Mouse (Mus musculus): ENCODE data around the gene Ccdc89. TPM values are rescaled to one million over a fixed set of nuclear protein-coding genes. Genes with fewer than 3 reads are reported as not detected.

The Ccdc89 gene
- polyA plus RNA-seq (2015; fragmentation: Nextera tagmentation; extraction: Ambion mirVana) = 1.5 and 2.1 TPM in 2 replicates

- Histone ChIP-seq H3K4me3 (ENCODE audit: low read length) (peak within 1 kb of the TSS; percentile 51), H3K27ac (ENCODE audit: low read depth, low read length) (peak within 1 kb of the TSS; percentile 68; the same call in 1 of the 2 replicates), H3K27me3 (replicated peaks; ENCODE audit: control insufficient read depth, insufficient read depth, low read length) (no peaks in the 10 kb centered on the region), H3K9ac (ENCODE audit: low read depth, low read length) (peak within 1 kb of the TSS; percentile 65), H3K36me3 (ENCODE audit: control insufficient read depth, insufficient read depth, low read length) (no peaks in the 10 kb centered on the region), H3K4me1 (ENCODE audit: control insufficient read depth, insufficient read depth, low read depth, low read length) (peaks cover 6% of the 10 kb centered on the region), H3K9me3 (ENCODE audit: control insufficient read depth, low read length) (no peaks in the 10 kb centered on the region), H3K4me2 (ENCODE audit: low read length) (peak within 1 kb of the TSS; percentile 87)
- peak; percentile 100 for ATAC-seq
- 21% methylated on average over 29 of the region's 29 CpGs for WGBS
These were observed at the start of gene Ccdc89 for GRCm38 (mm10) chr7:90426020-90427001. Ccdc89 (plus strand) TSS chr7:90426577.

DNA sequence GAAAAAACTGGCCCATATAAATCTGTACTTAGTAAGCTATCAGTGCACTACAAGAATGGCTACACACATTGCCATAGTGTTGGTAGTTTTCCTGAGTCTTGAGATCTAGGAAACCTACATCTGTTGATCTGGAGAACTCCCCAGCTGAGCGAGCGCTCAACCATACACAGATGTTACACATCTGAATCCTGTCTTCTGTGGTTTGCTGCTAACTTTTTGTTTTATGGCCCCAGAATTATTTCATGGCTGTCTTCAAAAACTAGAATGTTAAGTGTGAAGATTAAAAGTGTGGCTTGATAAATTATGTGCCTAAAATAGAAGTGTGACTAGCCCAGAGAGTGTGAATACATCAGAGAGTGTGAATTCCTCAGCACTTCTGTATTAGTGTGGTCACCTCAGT lies 42.0 kb upstream of the Ccdc89 start:
- Histone ChIP-seq H3K27ac (ENCODE audit: low read depth, low read length) (no peak overlapping the region), H3K4me3 (ENCODE audit: low read length) (no peak overlapping the region), H3K4me1 (ENCODE audit: control insufficient read depth, insufficient read depth, low read depth, low read length) (peaks cover 4% of the 10 kb centered on the region), H3K36me3 (ENCODE audit: control insufficient read depth, insufficient read depth, low read length) (no peaks in the 10 kb centered on the region), H3K9me3 (ENCODE audit: control insufficient read depth, low read length) (no peaks in the 10 kb centered on the region), H3K9ac (ENCODE audit: low read depth, low read length) (no peak overlapping the region), H3K27me3 (replicated peaks; ENCODE audit: control insufficient read depth, insufficient read depth, low read length) (no peaks in the 10 kb centered on the region), H3K4me2 (ENCODE audit: low read length) (no peak overlapping the region)
- 93% methylated on average over 2 of the region's 2 CpGs for WGBS
- ATAC-seq = no peak

DNA sequence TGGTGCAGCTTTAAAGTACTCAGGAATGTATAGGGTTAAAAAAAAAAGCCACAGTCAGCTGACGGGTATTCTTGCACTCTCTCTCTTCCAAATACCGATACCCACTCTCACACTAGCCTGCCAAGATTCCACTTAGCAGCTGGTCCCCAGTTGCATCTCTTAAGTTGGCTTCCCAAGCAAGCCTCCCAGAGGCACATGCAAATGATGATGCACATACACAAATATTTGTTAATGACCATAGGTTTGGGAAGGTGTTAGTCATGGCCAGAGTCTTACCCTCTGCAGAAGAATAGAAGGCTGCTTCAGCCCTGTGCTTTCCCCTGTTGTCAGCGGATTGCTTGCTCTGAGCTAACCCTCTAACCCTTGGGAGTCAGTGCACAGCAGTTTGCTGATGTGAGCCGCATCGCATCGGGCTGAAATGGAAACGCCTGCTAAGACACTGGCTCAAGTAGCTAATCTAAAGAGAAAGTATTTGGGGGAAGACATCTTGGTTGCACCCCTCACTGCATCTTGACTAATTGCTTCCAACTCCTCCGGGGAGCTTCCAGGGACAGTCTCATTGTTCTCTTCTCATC lies 39.4 kb upstream of the Ccdc89 start:
- Histone ChIP-seq H3K27ac (ENCODE audit: low read depth, low read length) (peak overlapping the region; percentile 46; the same call in 1 of the 2 replicates), H3K27me3 (replicated peaks; ENCODE audit: control insufficient read depth, insufficient read depth, low read length) (no peaks in the 10 kb centered on the region), H3K36me3 (ENCODE audit: control insufficient read depth, insufficient read depth, low read length) (no peaks in the 10 kb centered on the region), H3K4me2 (ENCODE audit: low read length) (peak overlapping the region; percentile 71), H3K4me3 (ENCODE audit: low read length) (peak overlapping the region; percentile 45), H3K9me3 (ENCODE audit: control insufficient read depth, low read length) (no peaks in the 10 kb centered on the region), H3K4me1 (ENCODE audit: control insufficient read depth, insufficient read depth, low read depth, low read length) (peaks cover 4% of the 10 kb centered on the region), H3K9ac (ENCODE audit: low read depth, low read length) (peak overlapping the region; percentile 54)
- WGBS = under 1% methylated on average over 8 of the region's 8 CpGs
- ATAC-seq = peak; percentile 94

DNA sequence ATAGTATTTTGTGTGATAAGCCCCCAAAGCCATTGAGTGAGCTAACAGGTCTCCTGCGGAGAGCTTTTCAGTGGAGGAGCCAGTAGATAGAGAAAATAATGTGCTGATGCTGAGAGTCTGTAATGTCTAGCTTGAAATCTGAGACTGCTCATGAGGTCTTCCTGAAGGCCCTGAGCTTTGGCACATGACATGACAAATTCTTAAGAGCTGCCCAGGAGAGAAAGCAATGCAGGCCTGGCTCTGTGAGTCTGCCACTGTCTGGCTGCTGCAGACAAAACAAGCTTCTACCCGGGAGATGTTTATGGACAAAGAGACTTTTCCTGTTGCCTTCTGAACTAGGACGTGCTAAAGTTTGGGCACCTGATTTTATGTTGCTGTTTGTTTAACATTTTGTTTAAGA lies 36.6 kb upstream of the Ccdc89 start:
- no peak for ATAC-seq
- Histone ChIP-seq H3K4me2 (ENCODE audit: low read length) (no peak overlapping the region), H3K36me3 (ENCODE audit: control insufficient read depth, insufficient read depth, low read length) (no peaks in the 10 kb centered on the region), H3K4me1 (ENCODE audit: control insufficient read depth, insufficient read depth, low read depth, low read length) (peaks cover 4% of the 10 kb centered on the region), H3K27me3 (replicated peaks; ENCODE audit: control insufficient read depth, insufficient read depth, low read length) (no peaks in the 10 kb centered on the region), H3K27ac (ENCODE audit: low read depth, low read length) (no peak overlapping the region), H3K9ac (ENCODE audit: low read depth, low read length) (no peak overlapping the region), H3K9me3 (ENCODE audit: control insufficient read depth, low read length) (no peaks in the 10 kb centered on the region), H3K4me3 (ENCODE audit: low read length) (no peak overlapping the region)
- WGBS = 21% methylated on average over 3 of the region's 3 CpGs

DNA sequence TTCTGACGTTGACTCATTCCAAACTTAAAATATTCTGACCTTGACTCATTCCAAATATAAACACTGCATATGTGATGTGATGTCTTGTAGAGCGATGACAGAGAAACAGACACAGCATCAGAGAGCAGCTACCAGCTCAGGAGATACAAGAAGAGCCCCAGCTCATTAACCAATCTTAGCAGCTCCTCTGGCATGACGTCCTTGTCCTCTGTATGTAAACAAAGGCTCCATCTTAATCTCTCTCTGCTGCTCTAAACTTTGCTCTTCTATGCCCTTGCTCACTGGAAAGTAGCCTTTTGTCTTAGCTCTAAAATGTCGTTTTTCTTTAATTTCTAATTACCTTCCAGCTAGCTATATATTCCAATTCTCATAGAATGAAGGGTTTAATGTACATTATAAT lies 31.3 kb upstream of the Ccdc89 start:
- H3K36me3 ChIP-seq (ENCODE audit: control insufficient read depth, insufficient read depth, low read length) = no peaks in the 10 kb centered on the region
- no peak for ATAC-seq
- H3K4me1 ChIP-seq (ENCODE audit: control insufficient read depth, insufficient read depth, low read depth, low read length) = no peaks in the 10 kb centered on the region
- H3K27me3 ChIP-seq (replicated peaks; ENCODE audit: control insufficient read depth, insufficient read depth, low read length) = no peaks in the 10 kb centered on the region
- H3K9me3 ChIP-seq (ENCODE audit: control insufficient read depth, low read length) = no peaks in the 10 kb centered on the region
- no peak overlapping the region for H3K4me3 ChIP-seq (ENCODE audit: low read length)
- WGBS = 68% methylated on average over 4 of the region's 4 CpGs
- H3K27ac ChIP-seq (ENCODE audit: low read depth, low read length) = no peak overlapping the region
- H3K4me2 ChIP-seq (ENCODE audit: low read length) = no peak overlapping the region
- no peak overlapping the region for H3K9ac ChIP-seq (ENCODE audit: low read depth, low read length)

DNA sequence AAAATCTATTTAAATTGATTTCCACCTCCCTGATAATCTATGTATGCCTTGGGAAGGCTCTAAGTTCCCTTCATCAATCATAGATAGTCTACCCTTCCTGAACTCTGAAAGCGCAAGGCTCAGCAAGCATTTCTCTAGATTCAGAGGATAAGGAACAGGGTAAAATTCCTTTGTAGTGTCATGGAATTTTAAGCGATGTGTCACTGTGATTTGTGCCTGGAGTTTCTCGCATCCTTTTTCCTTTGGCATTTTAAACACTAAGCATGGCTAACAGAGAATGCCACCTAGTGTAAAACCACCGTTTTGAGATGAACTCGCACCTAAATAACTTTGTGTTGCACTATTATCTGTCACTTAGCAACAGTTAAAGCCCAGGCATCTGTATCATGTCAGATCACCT lies 30.4 kb upstream of the Ccdc89 start:
- Histone ChIP-seq H3K4me1 (ENCODE audit: control insufficient read depth, insufficient read depth, low read depth, low read length) (no peaks in the 10 kb centered on the region), H3K27ac (ENCODE audit: low read depth, low read length) (no peak overlapping the region), H3K9ac (ENCODE audit: low read depth, low read length) (no peak overlapping the region), H3K36me3 (ENCODE audit: control insufficient read depth, insufficient read depth, low read length) (no peaks in the 10 kb centered on the region), H3K4me2 (ENCODE audit: low read length) (no peak overlapping the region), H3K4me3 (ENCODE audit: low read length) (no peak overlapping the region), H3K9me3 (ENCODE audit: control insufficient read depth, low read length) (no peaks in the 10 kb centered on the region), H3K27me3 (replicated peaks; ENCODE audit: control insufficient read depth, insufficient read depth, low read length) (no peaks in the 10 kb centered on the region)
- no peak for ATAC-seq
- WGBS = 65% methylated on average over 5 of the region's 5 CpGs

DNA sequence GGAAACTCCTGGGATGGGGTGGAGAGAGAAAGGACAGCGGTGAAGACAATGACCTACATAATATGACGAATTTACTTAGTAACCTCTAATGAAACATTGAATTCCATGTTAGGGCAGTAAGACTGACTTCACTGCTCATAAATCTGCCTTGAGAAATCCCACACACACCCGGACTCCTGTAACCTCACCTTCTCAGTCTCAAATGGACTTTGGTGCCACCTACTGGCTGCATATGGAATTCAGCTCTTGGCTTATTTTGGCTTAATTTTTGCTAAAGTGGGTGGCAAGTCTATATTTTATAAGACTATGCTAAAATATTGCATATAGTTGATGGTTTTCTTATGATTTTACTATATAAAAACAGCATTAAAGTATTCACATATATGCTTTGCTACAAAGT lies 16.4 kb upstream of the Ccdc89 start:
- no peaks in the 10 kb centered on the region for H3K27me3 ChIP-seq (replicated peaks; ENCODE audit: control insufficient read depth, insufficient read depth, low read length)
- H3K27ac ChIP-seq (ENCODE audit: low read depth, low read length) = no peak overlapping the region
- H3K4me2 ChIP-seq (ENCODE audit: low read length) = no peak overlapping the region
- no peaks in the 10 kb centered on the region for H3K36me3 ChIP-seq (ENCODE audit: control insufficient read depth, insufficient read depth, low read length)
- H3K4me3 ChIP-seq (ENCODE audit: low read length) = no peak overlapping the region
- 51% methylated on average over 3 of the region's 3 CpGs for WGBS
- no peak overlapping the region for H3K9ac ChIP-seq (ENCODE audit: low read depth, low read length)
- H3K9me3 ChIP-seq (ENCODE audit: control insufficient read depth, low read length) = no peaks in the 10 kb centered on the region
- no peak for ATAC-seq
- H3K4me1 ChIP-seq (ENCODE audit: control insufficient read depth, insufficient read depth, low read depth, low read length) = no peaks in the 10 kb centered on the region

DNA sequence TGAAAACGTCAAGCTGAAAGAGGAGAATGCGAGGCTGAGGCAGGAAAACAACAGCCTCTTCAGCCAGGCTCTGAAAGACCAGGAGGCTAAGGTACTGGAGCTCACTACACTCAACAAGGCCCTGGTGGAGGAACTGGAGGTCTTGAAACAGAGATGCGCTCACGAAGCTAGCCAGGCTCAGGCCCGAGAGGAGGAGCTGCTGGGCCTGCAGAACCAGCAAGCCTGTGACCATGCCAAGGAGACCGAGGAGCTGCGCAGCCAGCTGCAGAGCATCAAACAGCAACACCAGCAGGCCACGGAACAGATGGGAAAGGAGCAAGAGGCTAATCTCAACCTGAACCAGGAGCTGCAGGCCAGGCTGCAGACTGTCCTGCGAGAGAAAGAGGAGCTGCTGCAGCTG lies 629 bp downstream of the Ccdc89 start:
- Histone ChIP-seq H3K4me3 (ENCODE audit: low read length) (peak overlapping the region; percentile 51), H3K27me3 (replicated peaks; ENCODE audit: control insufficient read depth, insufficient read depth, low read length) (no peaks in the 10 kb centered on the region), H3K36me3 (ENCODE audit: control insufficient read depth, insufficient read depth, low read length) (no peaks in the 10 kb centered on the region), H3K4me1 (ENCODE audit: control insufficient read depth, insufficient read depth, low read depth, low read length) (peaks cover 6% of the 10 kb centered on the region), H3K9ac (ENCODE audit: low read depth, low read length) (peak overlapping the region; percentile 65; the same call in 1 of the 2 replicates), H3K9me3 (ENCODE audit: control insufficient read depth, low read length) (no peaks in the 10 kb centered on the region), H3K27ac (ENCODE audit: low read depth, low read length) (no peak overlapping the region), H3K4me2 (ENCODE audit: low read length) (peak overlapping the region; percentile 87)
- ATAC-seq = no peak
- WGBS = 72% methylated on average over 9 of the region's 9 CpGs

DNA sequence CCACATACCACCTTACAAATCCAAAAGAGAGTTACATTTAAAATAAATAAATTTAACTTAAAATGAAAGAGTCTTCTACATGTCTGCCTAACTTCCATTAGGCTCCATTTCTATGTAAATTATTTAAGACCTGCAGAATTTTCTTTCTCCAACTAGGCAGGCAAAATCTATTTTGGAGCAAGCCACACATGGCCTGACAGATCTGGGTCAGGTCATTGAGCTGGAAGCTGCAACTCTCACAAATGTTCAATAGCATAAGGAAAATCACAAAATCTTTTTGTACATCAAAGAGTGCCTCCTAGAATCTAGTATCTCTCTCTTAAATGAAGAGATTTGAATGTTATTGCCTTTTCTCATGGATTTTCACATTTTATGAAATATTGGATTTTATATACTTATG lies 5.8 kb downstream of the Ccdc89 start:
- Histone ChIP-seq H3K4me3 (ENCODE audit: low read length) (no peak overlapping the region), H3K9ac (ENCODE audit: low read depth, low read length) (no peak overlapping the region), H3K9me3 (ENCODE audit: control insufficient read depth, low read length) (no peaks in the 10 kb centered on the region), H3K36me3 (ENCODE audit: control insufficient read depth, insufficient read depth, low read length) (no peaks in the 10 kb centered on the region), H3K4me2 (ENCODE audit: low read length) (no peak overlapping the region), H3K27me3 (replicated peaks; ENCODE audit: control insufficient read depth, insufficient read depth, low read length) (no peaks in the 10 kb centered on the region), H3K27ac (ENCODE audit: low read depth, low read length) (no peak overlapping the region), H3K4me1 (ENCODE audit: control insufficient read depth, insufficient read depth, low read depth, low read length) (peaks cover 2% of the 10 kb centered on the region)
- no peak for ATAC-seq

Data from hindbrain, embryonic 16.5 days (tissue).